Mouse (Mus musculus): Measurements from ENCODE around the gene Gm28036. TPM values are rescaled to one million over a fixed set of nuclear protein-coding genes. Genes with fewer than 3 reads are reported as not detected.

The Gm28036 gene
- total RNA-seq, 2 experiments from 2014 or later = 17.5 to 17.7 TPM

GRCm38 (mm10) chr2:156079183-156079560 is 47.7 kb downstream of the Gm28036 start:
- Histone ChIP-seq H3K27ac (no peak overlapping the region), H3K4me3 (no peak overlapping the region)
- intact Hi-C loops (cut with DNase I) = no loop called here
- no peak for DNase-seq (ENCODE audit: extremely low spot score in 1 of 2, low spot score in 2 of 2)
- TF ChIP-seq CTCF (IDR thresholded peaks at IDR 0.05) = no peak

- no peak for DNase-seq (ENCODE audit: extremely low spot score in 1 of 2, low spot score in 2 of 2)
- Histone ChIP-seq H3K4me3 (no peak overlapping the region), H3K27ac (no peak overlapping the region)
- no peak for TF ChIP-seq CTCF (IDR thresholded peaks at IDR 0.05)
- intact Hi-C loops (cut with DNase I) = no loop called here
Measured at GRCm38 (mm10) chr2:156078421-156079182, 48.3 kb downstream of the Gm28036 start.

- no peak for DNase-seq (ENCODE audit: extremely low spot score in 1 of 2, low spot score in 2 of 2)
- no peak overlapping the region for H3K4me3 ChIP-seq
- intact Hi-C loops (cut with DNase I) = no loop called here
- no peak overlapping the region for H3K27ac ChIP-seq
- TF ChIP-seq CTCF (IDR thresholded peaks at IDR 0.05) = no peak
Measured at GRCm38 (mm10) chr2:156077461-156077860, 49.4 kb downstream of the Gm28036 start.

DNA sequence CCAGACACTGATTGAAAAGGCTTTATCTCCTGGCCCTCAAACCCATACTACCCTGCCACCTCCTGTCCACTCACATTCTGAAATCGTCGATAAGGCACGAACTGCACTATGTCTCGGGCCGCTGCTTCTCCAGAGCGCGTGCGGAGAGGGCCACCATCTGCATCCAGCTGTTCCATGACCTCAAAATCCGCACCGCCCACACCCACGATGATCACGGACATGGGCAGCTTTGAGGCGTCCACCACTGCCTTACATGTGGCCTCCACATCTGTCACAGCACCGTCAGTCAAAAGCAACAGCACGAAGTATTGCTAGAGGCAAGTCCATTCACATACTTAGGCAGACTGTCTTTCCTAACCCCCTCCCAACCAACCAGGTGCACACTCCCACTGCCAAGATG is 53.2 kb downstream of the Gm28036 start:
- Histone ChIP-seq H3K27ac (no peak overlapping the region), H3K4me3 (no peak overlapping the region)
- no peak for DNase-seq (ENCODE audit: extremely low spot score in 1 of 2, low spot score in 2 of 2)
- intact Hi-C loops (cut with DNase I) = no loop called here
- TF ChIP-seq CTCF (IDR thresholded peaks at IDR 0.05) = no peak

GRCm38 (mm10) chr2:156071236-156071635 is 55.7 kb downstream of the Gm28036 start:
- DNase-seq (ENCODE audit: extremely low spot score in 1 of 2, low spot score in 2 of 2) = no peak
- H3K27ac ChIP-seq = no peak overlapping the region
- intact Hi-C loops (cut with DNase I) = no loop called here
- H3K4me3 ChIP-seq = no peak overlapping the region
- TF ChIP-seq CTCF (IDR thresholded peaks at IDR 0.05) = no peak

DNA sequence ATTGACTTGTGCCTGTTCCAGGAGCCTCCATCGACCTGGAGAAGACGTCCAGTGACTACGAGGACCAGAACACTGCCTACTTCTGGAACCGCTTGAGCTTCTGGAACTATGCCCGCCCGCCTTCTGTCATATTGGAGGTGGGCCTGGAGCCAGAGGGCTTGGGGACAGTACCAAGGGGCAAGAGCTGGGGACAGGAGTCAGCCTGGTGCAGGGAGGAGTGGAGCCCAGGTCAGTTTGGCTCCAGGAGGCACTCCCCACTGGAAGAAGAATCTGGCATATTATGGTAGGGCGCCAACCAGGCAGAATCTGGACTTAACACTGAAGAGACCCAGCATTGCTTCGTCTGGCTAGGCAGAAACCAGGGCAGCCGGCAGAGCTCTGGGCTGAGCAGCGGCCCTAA is 59.0 kb downstream of the Gm28036 start:
- intact Hi-C loops (cut with DNase I) = no loop called here
- H3K27ac ChIP-seq = no peak overlapping the region
- no peak for TF ChIP-seq CTCF (IDR thresholded peaks at IDR 0.05)
- no peak overlapping the region for H3K4me3 ChIP-seq
- DNase-seq (ENCODE audit: extremely low spot score in 1 of 2, low spot score in 2 of 2) = no peak

DNA sequence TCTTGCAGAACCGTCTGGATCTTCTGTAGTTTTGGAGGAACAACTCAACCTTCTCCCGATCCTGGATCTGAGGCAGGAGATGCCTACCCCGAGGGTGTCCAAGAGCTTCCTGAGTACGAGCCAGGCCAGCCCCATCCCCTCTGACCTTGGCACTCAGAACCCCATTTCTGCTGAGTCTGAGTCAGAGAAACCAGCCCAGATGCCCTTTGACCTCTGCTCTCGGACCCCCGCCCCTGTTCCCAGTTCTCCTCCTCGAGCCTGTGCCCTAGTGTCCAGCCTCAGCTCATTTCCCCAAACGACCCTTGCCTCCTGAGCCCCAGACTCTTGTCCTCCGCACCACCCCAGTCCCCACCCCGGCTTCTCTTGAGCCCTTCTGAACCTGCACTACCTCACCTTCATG is 60.8 kb downstream of the Gm28036 start:
- TF ChIP-seq CTCF (IDR thresholded peaks at IDR 0.05) = no peak
- Histone ChIP-seq H3K4me3 (peak overlapping the region; percentile 73), H3K27ac (no peak overlapping the region)
- intact Hi-C loops (cut with DNase I) = no loop called here
- no peak for DNase-seq (ENCODE audit: extremely low spot score in 1 of 2, low spot score in 2 of 2)

DNA sequence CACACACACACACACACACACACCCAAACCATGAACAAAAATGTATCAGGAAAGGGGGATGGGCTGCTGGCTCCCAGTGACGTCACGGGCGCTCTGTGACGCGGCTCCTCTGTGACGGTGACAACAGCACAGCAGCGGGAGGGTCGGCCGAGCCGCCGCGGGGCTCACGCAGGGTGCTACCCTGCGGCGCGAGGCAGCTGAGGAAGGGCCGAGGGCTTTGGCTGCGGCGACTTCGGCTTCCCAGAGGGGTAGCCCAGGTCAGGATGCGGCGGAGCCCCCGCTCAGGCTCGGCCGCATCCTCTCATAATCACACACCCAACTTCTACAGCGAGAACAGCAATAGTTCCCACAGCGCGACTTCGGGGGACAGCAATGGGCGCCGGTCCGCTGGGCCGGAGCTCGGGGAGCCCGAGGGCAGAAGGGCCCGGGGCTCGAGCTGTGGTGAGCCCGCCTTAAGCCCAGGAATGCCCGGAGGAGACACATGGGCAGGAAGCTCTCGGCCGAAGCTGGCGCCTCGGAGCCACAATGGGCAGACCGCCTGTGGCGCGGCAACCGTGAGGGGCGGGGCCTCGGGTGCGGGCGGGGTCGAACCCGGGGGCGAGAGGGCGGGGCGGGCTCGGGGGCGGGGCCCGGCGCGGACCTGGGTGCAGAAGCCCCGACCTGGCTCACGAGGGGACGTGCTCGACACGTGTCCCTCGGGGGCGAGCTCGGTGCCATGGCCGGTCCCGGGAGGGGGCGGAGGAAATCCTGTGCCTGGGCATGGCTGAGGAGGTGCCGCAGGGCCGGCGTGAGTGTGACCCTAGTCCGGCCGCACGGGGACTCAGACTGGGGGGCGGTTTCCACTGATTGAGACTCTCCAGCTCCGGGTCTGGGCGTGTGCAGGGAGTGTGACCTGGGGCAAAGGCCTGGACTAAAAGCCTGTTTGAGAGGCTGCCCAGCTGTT is 61.5 kb downstream of the Gm28036 start, which contains the start of gene Spag4:
TSS of gene Spag4 (plus strand) at position 77 of the 943 bp plus-strand sequence.
- Histone ChIP-seq H3K27ac (peak within 1 kb of the TSS; percentile 64; the same call in 1 of the 2 replicates), H3K4me3 (peak within 1 kb of the TSS; percentile 73)
- peak; percentile 57 to 67 for DNase-seq (ENCODE audit: extremely low spot score in 1 of 2, low spot score in 2 of 2)
- intact Hi-C loops (cut with DNase I) = loop anchor here (2.0 kb wide), 1 partner anchor 45 kb away; the partner anchor contains the start of genes Cpne1 and Rbm12
- no peak for TF ChIP-seq CTCF (IDR thresholded peaks at IDR 0.05)

DNA sequence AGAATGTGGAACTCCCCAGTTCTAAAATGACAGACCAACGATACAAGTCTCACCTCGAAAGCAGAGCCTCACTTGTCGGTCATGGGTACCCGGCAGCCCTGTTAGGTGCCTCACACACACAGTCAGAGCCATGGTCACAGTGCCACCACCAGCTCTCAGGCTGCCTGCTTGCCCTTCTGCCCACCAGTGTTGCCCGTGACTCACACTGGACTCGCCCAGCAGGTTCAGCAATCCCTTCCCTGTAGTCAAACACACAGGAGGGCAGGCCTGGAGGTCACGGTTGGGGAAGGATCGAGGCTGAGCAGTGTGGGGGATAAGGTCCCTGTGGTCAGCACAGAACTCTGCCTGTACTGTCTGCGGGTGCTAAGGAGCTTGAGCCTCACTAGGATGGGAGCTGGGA is 74.1 kb downstream of the Gm28036 start, which contains the start of gene Fer1l4:
TSS of gene Fer1l4 (minus strand) at position 132 of the 400 bp plus-strand sequence.
- no peak for TF ChIP-seq CTCF (IDR thresholded peaks at IDR 0.05)
- intact Hi-C loops (cut with DNase I) = no loop called here
- Histone ChIP-seq H3K27ac (no peak within 1 kb of the TSS), H3K4me3 (no peak within 1 kb of the TSS)
- DNase-seq (ENCODE audit: extremely low spot score in 1 of 2, low spot score in 2 of 2) = no peak

DNA sequence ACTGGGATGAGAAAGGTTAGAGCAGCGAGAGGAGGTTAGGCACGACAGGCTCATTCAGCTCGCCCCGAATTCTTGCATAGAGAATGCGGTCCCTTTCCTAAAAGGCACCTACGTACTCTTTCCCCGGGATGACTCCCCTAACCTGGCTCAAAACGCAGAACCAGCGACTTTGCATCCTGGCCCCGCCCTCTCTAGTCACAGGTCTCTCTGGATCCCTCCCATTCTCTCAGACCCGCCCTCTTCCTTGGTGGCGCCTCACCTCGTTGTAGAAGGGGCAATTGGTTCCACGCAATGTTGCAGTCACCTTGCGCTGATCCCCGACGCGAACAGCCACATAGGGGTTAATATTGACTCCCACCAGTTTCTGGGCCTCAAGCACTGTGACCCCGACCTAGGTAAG is 79.0 kb downstream of the Gm28036 start:
- Histone ChIP-seq H3K27ac (no peak overlapping the region), H3K4me3 (no peak overlapping the region)
- intact Hi-C loops (cut with DNase I) = no loop called here
- DNase-seq (ENCODE audit: extremely low spot score in 1 of 2, low spot score in 2 of 2) = no peak
- no peak for TF ChIP-seq CTCF (IDR thresholded peaks at IDR 0.05)

- intact Hi-C loops (cut with DNase I) = no loop called here
- DNase-seq (ENCODE audit: extremely low spot score in 1 of 2, low spot score in 2 of 2) = no peak
- H3K27ac ChIP-seq = no peak overlapping the region
- TF ChIP-seq CTCF (IDR thresholded peaks at IDR 0.05) = no peak
- no peak overlapping the region for H3K4me3 ChIP-seq
Measured at GRCm38 (mm10) chr2:156042903-156043302, 84.0 kb downstream of the Gm28036 start.

DNA sequence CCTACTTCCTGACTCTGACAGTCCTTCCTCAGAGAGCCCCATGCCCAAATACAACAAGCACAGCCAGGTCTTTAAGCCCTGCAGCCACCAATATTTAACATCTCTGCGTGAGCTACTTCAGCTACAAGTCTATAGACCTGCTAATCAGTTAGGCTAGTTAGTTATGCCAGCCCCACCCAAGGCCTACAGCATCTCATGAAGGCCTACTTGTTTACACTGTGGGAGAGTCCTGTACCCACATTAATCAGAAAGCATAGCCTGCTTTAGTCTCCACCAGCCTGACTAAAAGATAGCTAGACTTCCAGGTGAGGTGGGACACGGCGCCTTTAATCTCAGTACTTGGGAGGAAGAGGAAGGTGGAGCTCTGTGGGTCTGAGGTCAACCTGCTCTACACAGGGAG is 87.5 kb downstream of the Gm28036 start:
- no peak for TF ChIP-seq CTCF (IDR thresholded peaks at IDR 0.05)
- Histone ChIP-seq H3K4me3 (no peak overlapping the region), H3K27ac (no peak overlapping the region)
- intact Hi-C loops (cut with DNase I) = no loop called here
- no peak for DNase-seq (ENCODE audit: extremely low spot score in 1 of 2, low spot score in 2 of 2)

All from left cerebral cortex, adult 2 months (tissue).